Mouse (Mus musculus): ENCODE data around the gene Neurl1a. TPM values are rescaled to one million over a fixed set of nuclear protein-coding genes. Genes with fewer than 3 reads are reported as not detected.

Gene Neurl1a
- polyA plus RNA-seq, 1 experiment from 2014 or later = 0.76 TPM

DNA sequence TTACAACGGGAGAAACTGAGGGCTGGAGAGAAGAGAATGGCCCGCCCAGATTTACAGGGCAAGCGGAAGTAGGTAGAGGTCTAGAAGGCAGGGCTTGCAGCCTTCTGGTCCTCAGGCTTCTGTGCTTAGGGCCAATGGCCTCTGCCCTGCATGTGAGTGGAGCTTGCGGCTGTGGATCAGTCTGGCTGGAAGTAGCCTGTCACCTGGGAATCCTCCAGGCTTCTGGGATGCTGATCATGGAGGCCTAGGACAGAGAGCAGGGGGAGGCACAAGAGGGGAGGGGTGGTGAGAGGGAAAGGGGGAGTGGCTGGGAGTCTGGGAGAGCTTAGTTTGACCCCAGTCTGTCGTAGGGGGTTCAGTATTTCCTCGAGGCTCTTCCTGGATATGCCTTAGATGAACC, 23.8 kb downstream of the Neurl1a start:
- H3K27ac ChIP-seq (ENCODE audit: low read depth) = no peak overlapping the region
- TF ChIP-seq EP300 (IDR thresholded peaks at IDR 0.05; ENCODE audit: low read depth) (no peak), CTCF (IDR thresholded peaks at IDR 0.05; ENCODE audit: low read depth) (no peak)
- ATAC-seq (no peak), DNase-seq (no peak)
- no peak overlapping the region for H3K4me3 ChIP-seq (ENCODE audit: low read depth, low read length)
- no peaks in the 10 kb centered on the region for H3K4me1 ChIP-seq (ENCODE audit: insufficient read depth)
- H3K9ac ChIP-seq (replicated peaks) = no peak overlapping the region
- H3K9me3 ChIP-seq (ENCODE audit: low read length) = no peaks in the 10 kb centered on the region
- WGBS (ENCODE audit: insufficient replicate concordance) = 63% methylated on average over 6 of the region's 6 CpGs
- H3K36me3 ChIP-seq (replicated peaks; ENCODE audit: insufficient read depth, low read length) = no peaks in the 10 kb centered on the region
- no peaks in the 10 kb centered on the region for H3K27me3 ChIP-seq (ENCODE audit: insufficient read depth, low read length)
- H3K4me2 ChIP-seq (ENCODE audit: low read depth, low read length) = no peak overlapping the region

DNA sequence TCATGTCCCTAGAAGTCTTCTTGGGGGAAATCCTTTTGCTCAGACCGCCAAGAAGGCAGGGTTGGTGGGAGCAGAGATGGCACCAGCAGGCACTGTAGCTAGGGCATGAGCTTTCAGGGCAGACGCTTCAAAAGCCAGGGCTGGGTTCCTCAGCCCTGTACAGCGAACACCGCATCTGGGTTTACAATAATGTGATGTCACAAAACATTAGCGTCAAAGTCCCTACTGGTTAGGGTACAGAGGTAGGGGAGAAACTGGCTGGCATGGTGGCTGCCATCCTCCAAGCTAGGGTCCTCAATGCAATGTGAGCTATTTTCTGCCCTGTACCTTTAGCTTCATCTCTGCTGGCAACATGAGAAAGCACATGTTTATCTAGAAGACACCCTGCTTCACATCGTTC, 24.4 kb downstream of the Neurl1a start:
- H3K4me2 ChIP-seq (ENCODE audit: low read depth, low read length) = no peak overlapping the region
- ATAC-seq (no peak), DNase-seq (no peak)
- no peak overlapping the region for H3K4me3 ChIP-seq (ENCODE audit: low read depth, low read length)
- no peaks in the 10 kb centered on the region for H3K9me3 ChIP-seq (ENCODE audit: low read length)
- 80% methylated on average over 6 of the region's 6 CpGs for WGBS (ENCODE audit: insufficient replicate concordance)
- no peak for TF ChIP-seq EP300 (IDR thresholded peaks at IDR 0.05; ENCODE audit: low read depth)
- no peak for TF ChIP-seq CTCF (IDR thresholded peaks at IDR 0.05; ENCODE audit: low read depth)
- H3K36me3 ChIP-seq (replicated peaks; ENCODE audit: insufficient read depth, low read length) = no peaks in the 10 kb centered on the region
- no peaks in the 10 kb centered on the region for H3K4me1 ChIP-seq (ENCODE audit: insufficient read depth)
- no peaks in the 10 kb centered on the region for H3K27me3 ChIP-seq (ENCODE audit: insufficient read depth, low read length)
- no peak overlapping the region for H3K27ac ChIP-seq (ENCODE audit: low read depth)
- H3K9ac ChIP-seq (replicated peaks) = no peak overlapping the region

DNA sequence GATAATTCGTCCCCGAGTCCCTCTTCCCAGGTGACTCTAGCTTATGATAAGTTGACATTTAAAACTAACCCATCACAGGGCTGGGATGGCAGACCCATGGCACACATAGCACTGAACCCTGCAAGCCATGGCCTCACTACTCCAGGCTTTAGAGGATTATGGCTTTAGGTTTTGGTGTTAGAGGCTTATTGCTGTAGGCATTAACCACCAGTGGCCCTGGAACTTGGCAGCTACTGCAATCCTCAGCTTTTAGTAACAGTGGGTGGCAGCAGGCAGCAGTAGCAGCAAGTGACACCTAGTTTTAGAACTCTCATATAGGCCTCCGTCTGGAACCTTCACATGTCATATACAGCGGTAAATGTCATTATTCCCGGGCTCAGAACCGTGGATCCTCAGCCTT, 26.0 kb downstream of the Neurl1a start:
- ATAC-seq (no peak), DNase-seq (no peak)
- Histone ChIP-seq H3K27me3 (ENCODE audit: insufficient read depth, low read length) (no peaks in the 10 kb centered on the region), H3K4me3 (ENCODE audit: low read depth, low read length) (no peak overlapping the region), H3K4me2 (ENCODE audit: low read depth, low read length) (no peak overlapping the region), H3K9ac (replicated peaks) (no peak overlapping the region), H3K27ac (ENCODE audit: low read depth) (no peak overlapping the region), H3K36me3 (replicated peaks; ENCODE audit: insufficient read depth, low read length) (no peaks in the 10 kb centered on the region), H3K9me3 (ENCODE audit: low read length) (no peaks in the 10 kb centered on the region), H3K4me1 (ENCODE audit: insufficient read depth) (no peaks in the 10 kb centered on the region)
- WGBS (ENCODE audit: insufficient replicate concordance) = 79% methylated on average over 6 of the region's 6 CpGs
- TF ChIP-seq CTCF (IDR thresholded peaks at IDR 0.05; ENCODE audit: low read depth) (no peak), EP300 (IDR thresholded peaks at IDR 0.05; ENCODE audit: low read depth) (no peak)

DNA sequence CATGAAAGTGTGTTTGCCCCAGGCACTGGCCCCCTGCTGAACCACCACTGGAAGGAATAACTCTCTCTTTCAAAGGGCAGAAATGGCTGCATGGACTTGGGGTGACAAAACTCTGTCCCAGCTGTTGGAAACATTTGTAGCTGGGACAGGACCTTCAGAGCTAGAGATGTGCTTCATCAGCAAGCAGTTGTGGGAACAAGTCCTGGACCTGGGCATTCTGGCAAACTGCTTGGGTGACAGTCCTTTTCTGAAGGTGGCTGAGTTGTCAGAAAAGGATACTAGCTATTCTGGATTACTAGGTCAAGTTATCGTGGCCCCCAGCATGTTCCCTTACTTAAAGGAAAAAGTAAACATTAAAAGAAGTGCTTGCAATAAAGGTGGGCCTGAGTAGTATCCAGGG, 27.5 kb downstream of the Neurl1a start:
- 77% methylated on average over 1 of the region's 1 CpGs for WGBS (ENCODE audit: insufficient replicate concordance)
- H3K4me3 ChIP-seq (ENCODE audit: low read depth, low read length) = no peak overlapping the region
- H3K9ac ChIP-seq (replicated peaks) = no peak overlapping the region
- H3K27me3 ChIP-seq (ENCODE audit: insufficient read depth, low read length) = no peaks in the 10 kb centered on the region
- no peaks in the 10 kb centered on the region for H3K9me3 ChIP-seq (ENCODE audit: low read length)
- no peaks in the 10 kb centered on the region for H3K36me3 ChIP-seq (replicated peaks; ENCODE audit: insufficient read depth, low read length)
- TF ChIP-seq CTCF (IDR thresholded peaks at IDR 0.05; ENCODE audit: low read depth) (no peak), EP300 (IDR thresholded peaks at IDR 0.05; ENCODE audit: low read depth) (no peak)
- no peak for DNase-seq
- no peak overlapping the region for H3K27ac ChIP-seq (ENCODE audit: low read depth)
- H3K4me2 ChIP-seq (ENCODE audit: low read depth, low read length) = no peak overlapping the region
- H3K4me1 ChIP-seq (ENCODE audit: insufficient read depth) = no peaks in the 10 kb centered on the region
- ATAC-seq = no peak

DNA sequence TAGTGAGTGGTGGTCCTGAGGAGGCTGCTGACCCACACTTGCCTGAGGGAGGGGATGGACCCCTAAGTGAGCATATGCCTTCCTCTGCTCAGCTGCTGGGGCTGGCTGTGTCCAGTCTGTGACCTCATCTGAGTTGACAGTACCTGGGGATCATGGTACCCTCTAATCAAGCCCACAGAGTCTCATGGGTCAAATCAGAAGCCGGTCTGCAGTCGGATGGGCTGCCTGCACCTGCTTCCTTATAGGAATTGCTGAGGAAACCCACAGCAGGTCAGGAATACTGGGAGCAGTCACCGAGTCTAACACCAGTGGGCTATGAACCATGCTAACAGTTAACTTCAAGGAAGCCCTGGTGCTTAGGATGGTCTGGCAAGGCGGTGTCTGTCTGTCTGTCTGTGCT, 31.8 kb downstream of the Neurl1a start:
- no peak overlapping the region for H3K4me2 ChIP-seq (ENCODE audit: low read depth, low read length)
- no peak for ATAC-seq
- no peaks in the 10 kb centered on the region for H3K9me3 ChIP-seq (ENCODE audit: low read length)
- no peaks in the 10 kb centered on the region for H3K4me1 ChIP-seq (ENCODE audit: insufficient read depth)
- no peak overlapping the region for H3K9ac ChIP-seq (replicated peaks)
- no peak overlapping the region for H3K27ac ChIP-seq (ENCODE audit: low read depth)
- H3K4me3 ChIP-seq (ENCODE audit: low read depth, low read length) = no peak overlapping the region
- no peaks in the 10 kb centered on the region for H3K27me3 ChIP-seq (ENCODE audit: insufficient read depth, low read length)
- DNase-seq = no peak
- 75% methylated on average over 4 of the region's 4 CpGs for WGBS (ENCODE audit: insufficient replicate concordance)
- TF ChIP-seq EP300 (IDR thresholded peaks at IDR 0.05; ENCODE audit: low read depth) = no peak
- no peak for TF ChIP-seq CTCF (IDR thresholded peaks at IDR 0.05; ENCODE audit: low read depth)
- H3K36me3 ChIP-seq (replicated peaks; ENCODE audit: insufficient read depth, low read length) = no peaks in the 10 kb centered on the region

DNA sequence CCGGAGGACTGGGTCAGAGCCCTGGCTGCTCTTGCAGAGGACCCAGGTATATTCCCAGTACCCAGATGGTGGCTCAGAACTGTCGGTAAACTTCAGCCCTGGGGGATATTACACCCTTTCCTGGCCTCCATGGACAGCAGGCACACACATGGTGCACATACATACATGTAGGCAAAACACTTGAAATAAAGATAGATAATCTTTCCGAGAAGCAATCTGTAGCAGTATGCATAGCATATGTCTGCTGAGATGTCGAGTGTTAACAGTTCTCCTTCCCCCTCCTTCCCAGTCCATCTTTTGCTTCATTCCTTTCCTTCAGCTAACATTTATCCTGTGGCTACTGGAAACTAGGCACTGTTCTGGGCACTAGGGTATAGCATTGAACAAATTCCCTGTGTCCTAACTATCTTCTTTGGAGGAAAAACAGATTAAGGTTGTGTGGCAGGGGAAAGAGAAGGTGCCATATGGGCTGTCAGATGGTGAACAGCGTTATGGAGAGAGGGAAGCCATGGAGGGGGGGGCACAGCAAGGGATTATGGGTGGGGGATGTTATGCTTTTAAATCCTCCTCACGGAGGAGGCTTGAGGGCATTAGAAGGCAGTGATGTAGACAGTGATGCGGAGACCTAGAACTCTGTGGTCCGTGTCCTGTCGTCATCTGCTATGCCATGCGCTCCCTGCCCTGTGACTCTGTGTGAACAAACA, 33.1 kb downstream of the Neurl1a start:
- no peak for DNase-seq
- H3K27me3 ChIP-seq (ENCODE audit: insufficient read depth, low read length) = no peaks in the 10 kb centered on the region
- no peak overlapping the region for H3K27ac ChIP-seq (ENCODE audit: low read depth)
- no peak for TF ChIP-seq CTCF (IDR thresholded peaks at IDR 0.05; ENCODE audit: low read depth)
- no peak for TF ChIP-seq EP300 (IDR thresholded peaks at IDR 0.05; ENCODE audit: low read depth)
- 76% methylated on average over 10 of the region's 10 CpGs for WGBS (ENCODE audit: insufficient replicate concordance)
- no peak overlapping the region for H3K4me2 ChIP-seq (ENCODE audit: low read depth, low read length)
- no peaks in the 10 kb centered on the region for H3K9me3 ChIP-seq (ENCODE audit: low read length)
- H3K4me3 ChIP-seq (ENCODE audit: low read depth, low read length) = no peak overlapping the region
- no peak overlapping the region for H3K9ac ChIP-seq (replicated peaks)
- H3K4me1 ChIP-seq (ENCODE audit: insufficient read depth) = no peaks in the 10 kb centered on the region; the same call in 1 of the 2 replicates
- H3K36me3 ChIP-seq (replicated peaks; ENCODE audit: insufficient read depth, low read length) = no peaks in the 10 kb centered on the region
- ATAC-seq = no peak
